Mouse (Mus musculus): Measurements from ENCODE around the gene Iqsec3.

DNA sequence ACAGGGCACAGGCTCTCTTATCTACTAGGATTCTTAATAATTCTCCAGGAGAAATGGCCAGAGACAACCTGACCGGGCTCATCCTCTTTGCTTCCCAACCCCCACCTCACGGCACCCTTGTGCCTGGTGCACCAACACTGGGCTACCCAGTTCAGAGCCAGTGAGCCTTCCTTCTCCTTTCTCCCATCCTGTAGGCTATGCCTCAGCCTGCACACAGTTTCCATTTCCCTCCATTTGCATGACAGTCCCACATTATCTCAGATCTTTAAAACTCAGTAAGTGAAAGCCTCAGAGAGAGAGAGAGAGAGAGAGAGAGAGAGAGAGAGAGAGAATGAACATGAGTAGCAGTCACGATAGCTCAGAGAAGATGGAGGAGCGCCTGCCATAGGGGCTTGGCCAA, 95.2 kb downstream of the Iqsec3 start:
- no peak for TF ChIP-seq CTCF (IDR thresholded peaks at IDR 0.05; ENCODE audit: low read depth, low read length)
- TF ChIP-seq POLR2A (IDR thresholded peaks at IDR 0.05; ENCODE audit: borderline replicate concordance, low read depth, low read length) = no peak
